Mouse (Mus musculus) liver, embryonic 14.5 days (tissue): ENCODE results near the gene Fam168a.

Experiments used
- CTCF ChIP-seq: IDR thresholded peaks from 2 replicates; pipeline ENCODE4 v1.5.1; 2016; ENCODE audit warnings: antibody characterized with exemption, low read depth, control low read depth
- EP300 ChIP-seq: IDR thresholded peaks from 2 replicates; pipeline ENCODE4 v1.6.1; 2016; ENCODE audit warnings: antibody characterized with exemption, low read depth

DNA sequence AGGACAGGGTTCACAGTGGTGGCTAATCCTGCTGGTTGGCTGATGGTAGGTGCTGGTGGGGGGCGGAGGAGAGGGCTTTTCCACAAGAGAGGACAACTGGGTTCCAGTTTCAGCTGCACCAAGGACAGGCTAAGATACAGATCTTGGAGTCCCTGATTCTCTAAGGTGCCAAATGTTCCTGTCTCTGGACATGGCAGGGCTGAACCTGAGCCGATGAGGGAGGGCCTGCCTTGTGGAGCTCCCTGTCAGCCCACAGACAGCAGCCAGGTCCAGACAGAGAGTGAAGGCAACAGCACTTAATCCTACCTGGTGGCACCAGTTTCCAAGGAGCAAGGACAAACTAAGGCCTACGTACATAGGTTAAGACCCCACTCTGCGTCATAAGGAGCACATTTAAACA is 178.0 kb downstream of the Fam168a start:
- TF ChIP-seq CTCF (no peak), EP300 (no peak)
